Mouse (Mus musculus) embryonic fibroblast, embryonic 13.5 days (primary cell): ENCODE results near the gene Slc29a1.

Experiments
- CTCF ChIP-seq: IDR thresholded peaks from 2 replicates; pipeline ENCODE4 v1.5.1; 2011; ENCODE audit warnings: mild to moderate bottlenecking, control low read depth, low read length, moderate library complexity, borderline replicate concordance; ENCODE audit not compliant: insufficient read depth
- POLR2A ChIP-seq: IDR thresholded peaks from 2 replicates; pipeline ENCODE4 v1.6.1; 2011; ENCODE audit warnings: low read depth, mild to moderate bottlenecking, control low read depth, low read length, moderate library complexity

- TF ChIP-seq CTCF (no peak), POLR2A (no peak)
Measured at GRCm38 (mm10) chr17:45612921-45613320, 13.5 kb upstream of the Slc29a1 start.
